Mouse (Mus musculus) midbrain, embryonic 10.5 days (tissue): ENCODE data around the gene Olfml1. TPM values are rescaled to one million over a fixed set of nuclear protein-coding genes. Genes with fewer than 3 reads are reported as not detected.

ENCODE experiments used
- DNase-seq: peaks from one replicate; pipeline ENCODE4 v3.0.0-alpha.2; 2017; ENCODE audit warnings: low spot score
- H3K27ac ChIP-seq: fragments of 300-500 bp; sonication (generic); replicated peaks from 2 replicates; pipeline ENCODE4 v1.5.1; 2016; ENCODE audit warnings: mild to moderate bottlenecking
- H3K27me3 ChIP-seq: fragments of 300-500 bp; sonication (generic); 2 replicates; pipeline ENCODE4 v1.6.1; 2016; ENCODE audit warnings: low read depth, mild to moderate bottlenecking; ENCODE audit not compliant: poor library complexity, severe bottlenecking
- H3K36me3 ChIP-seq: fragments of 300-500 bp; sonication (generic); 2 replicates; pipeline ENCODE4 v1.6.1; 2016; ENCODE audit warnings: mild to moderate bottlenecking, moderate library complexity
- H3K4me1 ChIP-seq: fragments of 300-500 bp; sonication (generic); 2 replicates; pipeline ENCODE4 v1.6.1; 2016
- H3K4me3 ChIP-seq: fragments of 300-500 bp; sonication (generic); 2 replicates; pipeline ENCODE4 v1.5.1; 2016; ENCODE audit warnings: mild to moderate bottlenecking, moderate library complexity
- H3K9me3 ChIP-seq: fragments of 300-500 bp; sonication (generic); replicated peaks from 2 replicates; pipeline ENCODE4 v1.6.1; 2016; ENCODE audit warnings: mild to moderate bottlenecking
- WGBS: fragments of 180-500 bp; shearing (Covaris S2); methylation state at CpG from one replicate; pipeline ENCODE4 v1.1.7; 2016; 5-methylcytosine and 5-hydroxymethylcytosine counted together
- polyA plus RNA-seq: library from polyadenylated mRNA; unstranded; fragments of >200 nt; fragmentation: Nextera tagmentation; extraction: Ambion mirVana; gene quantifications from 2 replicates; pipeline ENCODE4 v1.2.1, GENCODE M21; 2016

Olfml1 gene
- polyA plus RNA-seq, 1 experiment from 2014 or later = 5.2 TPM

- WGBS = 85% methylated on average over 3 of the region's 3 CpGs
These were observed 30.7 kb downstream of the Olfml1 start for GRCm38 (mm10) chr7:107597956-107598355.

DNA sequence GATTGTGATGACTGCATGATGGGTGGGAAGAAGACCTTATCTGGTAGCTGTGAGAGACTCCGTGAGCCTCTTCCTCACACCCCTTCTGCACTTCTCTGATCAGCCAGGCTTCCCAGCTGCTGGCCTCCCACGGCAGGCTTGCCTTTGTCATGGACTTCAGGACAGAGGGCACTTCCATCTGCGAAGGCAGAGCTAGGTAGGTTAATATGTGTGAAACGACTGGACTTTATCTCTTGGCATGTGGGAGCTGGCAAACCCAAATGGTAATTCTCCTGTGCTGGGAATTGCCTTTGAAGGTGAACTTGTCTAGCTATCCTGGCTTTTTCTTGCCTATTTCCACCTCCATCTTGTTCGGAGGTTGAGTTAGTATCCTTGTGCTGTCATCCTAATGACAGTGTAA lies 33.4 kb downstream of the Olfml1 start:
- Histone ChIP-seq H3K36me3 (no peaks in the 10 kb centered on the region), H3K4me1 (peaks cover 5% of the 10 kb centered on the region; the same call in 1 of the 2 replicates), H3K9me3 (no peaks in the 10 kb centered on the region), H3K27ac (no peak overlapping the region), H3K4me3 (no peak overlapping the region), H3K27me3 (peaks cover 6% of the 10 kb centered on the region)
- no peak for DNase-seq
- WGBS = 76% methylated on average over 5 of the region's 5 CpGs

More at GRCm38 (mm10) chr7:107597956-107598355, 30.7 kb downstream of the Olfml1 start:
- Histone ChIP-seq H3K4me3 (no peak overlapping the region), H3K27me3 (peaks cover 14% of the 10 kb centered on the region), H3K9me3 (no peaks in the 10 kb centered on the region), H3K36me3 (no peaks in the 10 kb centered on the region), H3K27ac (no peak overlapping the region), H3K4me1 (peaks cover 18% of the 10 kb centered on the region)
- DNase-seq = no peak

GRCm38 (mm10) chr7:107602505-107602904 lies 35.3 kb downstream of the Olfml1 start:
- Histone ChIP-seq H3K4me3 (no peak overlapping the region), H3K27ac (no peak overlapping the region), H3K36me3 (no peaks in the 10 kb centered on the region), H3K9me3 (no peaks in the 10 kb centered on the region), H3K4me1 (peaks cover 5% of the 10 kb centered on the region; the same call in 1 of the 2 replicates), H3K27me3 (no peaks in the 10 kb centered on the region)
- DNase-seq = no peak
- 82% methylated on average over 4 of the region's 4 CpGs for WGBS

DNA sequence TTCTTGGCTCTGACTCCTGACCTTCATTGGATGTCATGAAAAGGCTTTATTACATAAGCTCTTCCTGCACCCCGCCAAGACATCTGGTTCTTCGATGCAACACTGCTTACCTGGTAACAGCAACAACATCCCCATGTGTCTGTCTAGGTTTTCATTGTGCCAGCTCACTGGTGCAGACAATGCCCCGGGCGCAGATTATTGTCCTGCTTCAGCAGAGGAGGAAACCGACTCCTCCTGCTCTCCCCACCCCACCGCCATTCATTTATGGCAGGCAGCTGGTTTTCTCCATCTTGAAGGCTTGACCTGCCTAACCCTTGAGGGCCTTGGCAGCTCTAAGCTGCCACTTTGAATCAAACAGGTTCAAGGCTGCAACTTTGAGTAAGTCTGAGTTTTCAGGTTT lies 35.7 kb downstream of the Olfml1 start:
- Histone ChIP-seq H3K27me3 (no peaks in the 10 kb centered on the region), H3K4me3 (no peak overlapping the region), H3K27ac (no peak overlapping the region), H3K36me3 (no peaks in the 10 kb centered on the region), H3K4me1 (peaks cover 5% of the 10 kb centered on the region; the same call in 1 of the 2 replicates), H3K9me3 (no peaks in the 10 kb centered on the region)
- 60% methylated on average over 6 of the region's 6 CpGs for WGBS
- DNase-seq = no peak

- H3K9me3 ChIP-seq = no peaks in the 10 kb centered on the region
- peaks cover 4% of the 10 kb centered on the region; the same call in 1 of the 2 replicates for H3K4me1 ChIP-seq
- H3K36me3 ChIP-seq = no peaks in the 10 kb centered on the region
- DNase-seq = no peak
- no peak overlapping the region for H3K4me3 ChIP-seq
- 100% methylated on average over 1 of the region's 1 CpGs for WGBS
- H3K27ac ChIP-seq = no peak overlapping the region
- no peaks in the 10 kb centered on the region for H3K27me3 ChIP-seq
These were observed 40.5 kb downstream of the Olfml1 start for GRCm38 (mm10) chr7:107607766-107608165.

DNA sequence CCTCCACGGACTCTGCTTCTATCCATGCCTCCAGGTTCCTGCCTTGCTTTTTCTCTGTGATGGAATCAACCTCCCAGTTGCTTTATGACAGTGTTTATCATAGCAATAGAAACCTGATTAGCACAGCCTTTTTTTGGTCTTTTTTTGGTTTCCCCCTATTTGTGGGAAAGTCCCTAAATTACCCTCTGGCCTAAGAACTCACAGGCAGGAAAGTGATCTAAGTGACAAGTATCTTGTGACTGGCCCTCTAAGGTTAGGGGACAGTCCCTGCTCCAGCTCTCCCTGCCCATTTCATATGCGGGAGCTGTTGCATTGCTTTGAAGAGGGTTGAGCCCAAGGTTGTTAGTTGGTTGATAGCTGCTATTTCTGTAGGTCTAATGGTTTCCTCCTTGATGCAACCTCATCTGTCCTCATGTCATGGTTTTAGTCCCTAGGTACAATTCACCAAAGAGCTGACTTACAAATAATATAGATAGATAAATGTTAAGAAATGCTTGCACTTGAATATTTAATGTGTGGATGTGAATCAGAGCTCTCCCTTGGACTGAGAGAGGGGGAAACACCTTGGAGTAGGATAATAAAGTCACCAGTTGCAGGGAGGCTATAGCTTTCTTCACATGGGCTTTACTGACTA lies 42.5 kb downstream of the Olfml1 start:
- H3K4me1 ChIP-seq = no peaks in the 10 kb centered on the region
- no peaks in the 10 kb centered on the region for H3K9me3 ChIP-seq
- no peaks in the 10 kb centered on the region for H3K36me3 ChIP-seq
- no peak overlapping the region for H3K4me3 ChIP-seq
- H3K27me3 ChIP-seq = no peaks in the 10 kb centered on the region
- no peak overlapping the region for H3K27ac ChIP-seq
- no peak for DNase-seq
- WGBS = 96% methylated on average over 2 of the region's 2 CpGs

GRCm38 (mm10) chr7:107610880-107611279 lies 43.6 kb downstream of the Olfml1 start:
- no peaks in the 10 kb centered on the region for H3K9me3 ChIP-seq
- WGBS = 83% methylated on average over 5 of the region's 5 CpGs
- no peaks in the 10 kb centered on the region for H3K4me1 ChIP-seq
- no peak overlapping the region for H3K4me3 ChIP-seq
- no peaks in the 10 kb centered on the region for H3K27me3 ChIP-seq
- DNase-seq = no peak
- no peaks in the 10 kb centered on the region for H3K36me3 ChIP-seq
- H3K27ac ChIP-seq = no peak overlapping the region

DNA sequence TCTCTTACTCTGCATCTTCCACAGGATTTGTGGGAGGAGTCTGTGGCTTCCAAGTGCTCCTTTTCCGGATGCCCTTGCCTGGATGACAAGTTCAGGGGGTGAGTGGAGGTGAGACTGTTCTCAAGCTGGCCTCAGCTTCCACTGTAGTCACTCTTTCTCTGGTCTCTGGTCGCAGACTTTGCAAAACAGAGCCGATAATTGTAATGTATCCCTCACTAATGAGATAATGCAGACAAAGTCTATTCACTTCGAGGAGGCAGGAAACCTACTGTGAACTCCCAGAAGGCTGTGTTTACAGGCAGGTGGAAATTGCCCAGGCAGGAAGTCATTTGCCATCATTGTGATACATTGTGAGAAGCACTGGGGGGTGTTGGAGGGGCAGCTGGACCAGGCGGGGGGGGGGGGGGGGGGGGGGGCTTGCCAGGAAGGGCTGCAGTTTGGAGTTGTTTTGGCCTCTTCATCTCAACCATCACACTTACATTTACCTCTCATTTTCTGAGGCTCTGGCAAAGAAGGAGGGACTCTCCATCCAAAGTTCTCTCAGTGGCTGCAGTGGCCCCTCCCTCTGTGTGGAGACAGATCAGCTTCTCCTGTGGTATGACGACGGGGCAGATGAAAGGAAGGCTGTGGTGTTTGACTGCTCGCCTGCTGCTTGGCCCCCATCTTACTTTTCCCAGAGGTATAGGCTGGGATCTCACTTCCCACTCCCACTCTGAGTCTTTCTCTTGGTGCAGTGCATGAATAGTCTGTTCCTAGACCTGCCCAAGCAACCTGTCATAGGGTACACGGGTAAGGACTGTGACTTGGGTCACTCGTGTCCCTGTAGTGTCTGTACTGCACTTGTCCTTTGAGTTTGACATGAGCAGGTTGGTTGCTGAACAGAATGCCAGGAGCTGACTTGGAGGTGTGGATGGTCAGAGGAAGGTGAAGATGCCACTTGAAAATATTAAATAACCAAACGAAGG lies 51.1 kb downstream of the Olfml1 start:
- H3K4me3 ChIP-seq = no peak overlapping the region
- no peaks in the 10 kb centered on the region for H3K9me3 ChIP-seq
- no peak overlapping the region for H3K27ac ChIP-seq
- H3K36me3 ChIP-seq = no peaks in the 10 kb centered on the region
- H3K4me1 ChIP-seq = no peaks in the 10 kb centered on the region
- no peak for DNase-seq
- 37% methylated on average over 11 of the region's 11 CpGs for WGBS
- H3K27me3 ChIP-seq = no peaks in the 10 kb centered on the region

GRCm38 (mm10) chr7:107619225-107619624 lies 52.0 kb downstream of the Olfml1 start:
- Histone ChIP-seq H3K27me3 (no peaks in the 10 kb centered on the region), H3K36me3 (no peaks in the 10 kb centered on the region), H3K27ac (no peak overlapping the region), H3K4me1 (no peaks in the 10 kb centered on the region), H3K9me3 (no peaks in the 10 kb centered on the region), H3K4me3 (no peak overlapping the region)
- 61% methylated on average over 4 of the region's 4 CpGs for WGBS
- no peak for DNase-seq

DNA sequence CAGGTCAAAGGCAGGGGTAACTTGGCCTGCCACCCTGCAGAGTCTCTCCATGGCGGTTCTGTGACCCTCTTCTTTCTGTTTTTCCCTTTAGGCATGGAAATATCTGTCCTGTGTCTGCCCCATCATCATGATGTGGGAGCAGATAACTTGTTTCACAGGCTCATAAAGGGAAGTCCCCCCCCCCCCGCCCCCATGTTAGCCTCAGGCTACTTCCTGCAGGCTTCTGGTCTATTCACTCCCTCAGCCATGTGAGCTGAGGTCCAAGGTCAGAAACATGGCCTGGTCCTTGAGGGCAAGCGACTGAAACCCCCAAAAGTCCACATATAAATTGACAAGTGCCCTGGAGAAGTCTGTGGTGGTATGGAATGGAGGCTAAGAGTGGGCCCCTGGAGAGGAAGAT lies 52.9 kb downstream of the Olfml1 start:
- Histone ChIP-seq H3K36me3 (no peaks in the 10 kb centered on the region), H3K4me1 (no peaks in the 10 kb centered on the region), H3K27me3 (no peaks in the 10 kb centered on the region), H3K4me3 (no peak overlapping the region), H3K9me3 (no peaks in the 10 kb centered on the region), H3K27ac (no peak overlapping the region; the same call in 1 of the 2 replicates)
- DNase-seq = no peak
- WGBS = 84% methylated on average over 3 of the region's 3 CpGs

DNA sequence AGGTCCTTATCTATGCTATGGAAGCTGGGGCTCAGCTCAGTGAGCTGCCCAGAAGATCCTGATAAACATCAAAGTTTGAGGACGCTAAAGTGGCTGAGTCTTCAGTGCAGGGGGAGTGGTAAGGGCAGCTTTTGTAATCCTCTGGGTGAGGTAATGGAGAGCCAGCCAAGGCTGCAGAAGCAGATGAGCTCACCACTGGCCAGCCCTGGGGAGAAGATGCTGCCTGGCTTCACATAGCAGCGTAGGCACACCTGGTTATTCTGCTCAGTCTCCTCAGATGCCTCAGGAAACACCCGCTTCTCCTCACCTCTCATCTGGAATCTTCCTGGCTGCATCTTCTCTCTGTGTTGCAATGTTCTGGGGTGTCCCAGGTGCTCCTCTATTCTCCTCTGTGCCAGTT lies 57.2 kb downstream of the Olfml1 start:
- Histone ChIP-seq H3K4me1 (no peaks in the 10 kb centered on the region), H3K27ac (no peak overlapping the region), H3K9me3 (no peaks in the 10 kb centered on the region), H3K27me3 (no peaks in the 10 kb centered on the region), H3K4me3 (no peak overlapping the region), H3K36me3 (no peaks in the 10 kb centered on the region)
- 67% methylated on average over 3 of the region's 3 CpGs for WGBS
- no peak for DNase-seq

GRCm38 (mm10) chr7:107625061-107625460 lies 57.8 kb downstream of the Olfml1 start, which contains the start of gene 5330417H12Rik:
TSS of gene 5330417H12Rik (minus strand) at chr7:107625161.
- Histone ChIP-seq H3K9me3 (no peaks in the 10 kb centered on the region), H3K4me1 (no peaks in the 10 kb centered on the region), H3K36me3 (no peaks in the 10 kb centered on the region), H3K27me3 (no peaks in the 10 kb centered on the region), H3K27ac (no peak within 1 kb of the TSS), H3K4me3 (no peak within 1 kb of the TSS)
- WGBS = 90% methylated on average over 2 of the region's 2 CpGs
- no peak for DNase-seq

DNA sequence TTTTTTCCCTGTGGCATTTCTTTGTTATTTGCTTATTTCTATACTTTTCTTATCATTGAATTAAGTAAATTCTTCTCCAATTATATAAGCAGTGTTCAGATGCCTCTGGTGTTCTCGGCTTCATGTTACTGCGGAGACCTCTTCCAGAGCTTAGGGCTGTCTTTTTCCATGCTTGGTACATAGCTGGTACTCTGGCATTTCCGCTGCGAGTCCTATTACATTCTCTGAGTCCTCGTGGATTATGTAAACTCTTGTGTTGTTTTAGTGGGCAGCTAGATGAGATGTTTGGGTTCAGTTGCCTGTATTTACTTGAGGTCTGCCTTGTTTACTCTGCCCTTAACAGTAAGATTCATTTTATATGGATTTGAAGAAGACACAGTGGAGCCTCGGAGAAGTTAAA lies 58.5 kb downstream of the Olfml1 start:
- Histone ChIP-seq H3K27ac (no peak overlapping the region), H3K36me3 (no peaks in the 10 kb centered on the region), H3K27me3 (no peaks in the 10 kb centered on the region), H3K4me1 (no peaks in the 10 kb centered on the region), H3K4me3 (no peak overlapping the region), H3K9me3 (no peaks in the 10 kb centered on the region)
- 88% methylated on average over 6 of the region's 6 CpGs for WGBS
- no peak for DNase-seq
